ENCODE assay signal across 28 mouse cellular contexts in the genomic region with DNA sequence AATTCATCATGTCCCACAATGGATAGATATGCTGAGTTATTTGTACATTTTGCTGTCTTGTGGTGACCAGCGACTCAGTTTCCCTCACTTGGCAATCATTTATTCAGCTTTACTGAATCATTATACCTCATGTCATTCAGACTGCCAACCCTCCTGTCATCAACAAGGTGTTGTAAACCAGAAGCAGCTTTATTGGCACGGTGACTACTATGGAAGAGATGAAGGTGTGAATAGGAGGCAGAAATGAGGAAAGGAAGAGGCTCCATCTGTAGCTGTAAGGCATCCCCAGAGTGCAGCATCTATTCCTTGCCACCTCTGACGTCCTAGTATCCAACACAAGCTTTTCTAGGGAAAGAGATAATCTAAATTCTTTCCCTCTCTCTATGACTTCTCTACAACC.
"Had no signal": no experiment of that assay in that cellular context is flagged by ENCODE, and none has a peak within 500 bp of the region (broad histone marks: within the 10 kb centered on the region; RNA-seq: fewer than 3 reads in every experiment).

No protein-coding gene starts in this region.

- H3K4me3 ChIP-seq: heart, adult 2 months; heart, embryonic 13.5 days; heart, embryonic 15.5 days; hindbrain, embryonic 13.5 days; hindbrain, embryonic 15.5 days; kidney, embryonic 15.5 days; limb, embryonic 10.5 days; limb, embryonic 12.5 days; liver, embryonic 13.5 days; liver, embryonic 15.5 days had no signal

- H3K9ac ChIP-seq: heart, embryonic 13.5 days; heart, embryonic 15.5 days; hindbrain, embryonic 13.5 days; hindbrain, embryonic 15.5 days; kidney, embryonic 15.5 days; limb, embryonic 12.5 days; liver, embryonic 13.5 days; liver, embryonic 15.5 days; liver, postnatal 0 days had no signal

- H3K27me3 ChIP-seq: heart, embryonic 13.5 days; heart, embryonic 15.5 days; hindbrain, embryonic 13.5 days; hindbrain, embryonic 15.5 days; kidney, embryonic 15.5 days; limb, embryonic 12.5 days; liver, embryonic 13.5 days; liver, embryonic 15.5 days had no signal

- DNase-seq: gastrocnemius, postnatal 14 days; gastrocnemius, postnatal 36 days; heart, adult 11 months; heart, adult 2 months; heart, postnatal 14 days; heart, postnatal 36 days; kidney, adult 11 months; kidney, adult 2 months; kidney, adult 9 months; kidney, postnatal 14 days; kidney, postnatal 36 days; layer of hippocampus, postnatal 36 days; liver; liver, embryonic 13.5 days; liver, postnatal 0 days had no signal

- H3K9me3 ChIP-seq: heart, embryonic 13.5 days; heart, embryonic 15.5 days; hindbrain, embryonic 13.5 days; hindbrain, embryonic 15.5 days; kidney, embryonic 15.5 days; limb, embryonic 10.5 days; liver, embryonic 13.5 days; liver, embryonic 15.5 days had no signal

- H3K4me1 ChIP-seq: heart, embryonic 13.5 days; heart, embryonic 15.5 days; hindbrain, embryonic 13.5 days; hindbrain, embryonic 15.5 days; kidney, embryonic 15.5 days; limb, embryonic 10.5 days; limb, embryonic 12.5 days; liver, embryonic 13.5 days; liver, embryonic 15.5 days had no signal

- H3K4me2 ChIP-seq: heart, embryonic 11.5 days; heart, embryonic 13.5 days; heart, embryonic 15.5 days; hindbrain, embryonic 13.5 days; hindbrain, embryonic 15.5 days; kidney, embryonic 15.5 days; limb, embryonic 12.5 days; liver, embryonic 11.5 days; liver, embryonic 13.5 days; liver, embryonic 15.5 days had no signal

- ATAC-seq: hindbrain, postnatal 0 days; intestine, embryonic 16.5 days; liver, postnatal 0 days had no signal

- H3K27ac ChIP-seq: heart, adult 2 months; heart, embryonic 13.5 days; heart, embryonic 15.5 days; hindbrain, embryonic 13.5 days; hindbrain, embryonic 15.5 days; hindbrain, postnatal 0 days; kidney, embryonic 15.5 days; kidney, postnatal 0 days; limb, embryonic 10.5 days; limb, embryonic 12.5 days; liver, embryonic 13.5 days; liver, embryonic 15.5 days had no signal

- H3K36me3 ChIP-seq: heart, embryonic 13.5 days; heart, embryonic 15.5 days; hindbrain, embryonic 13.5 days; hindbrain, embryonic 15.5 days; kidney, embryonic 15.5 days; limb, embryonic 10.5 days; limb, embryonic 12.5 days; liver, embryonic 13.5 days; liver, embryonic 15.5 days had no signal
